Mouse (Mus musculus): Measurements from ENCODE around the gene Tenm2. TPM values are rescaled to one million over a fixed set of nuclear protein-coding genes. Genes with fewer than 3 reads are reported as not detected.
A peak's percentile ranks its signal among the peaks of the same experiment; 100 is the strongest.

Gene Tenm2
- total RNA-seq, 4 experiments from 2014 or later: 0.19 to 0.62 (median 0.31) TPM

DNA sequence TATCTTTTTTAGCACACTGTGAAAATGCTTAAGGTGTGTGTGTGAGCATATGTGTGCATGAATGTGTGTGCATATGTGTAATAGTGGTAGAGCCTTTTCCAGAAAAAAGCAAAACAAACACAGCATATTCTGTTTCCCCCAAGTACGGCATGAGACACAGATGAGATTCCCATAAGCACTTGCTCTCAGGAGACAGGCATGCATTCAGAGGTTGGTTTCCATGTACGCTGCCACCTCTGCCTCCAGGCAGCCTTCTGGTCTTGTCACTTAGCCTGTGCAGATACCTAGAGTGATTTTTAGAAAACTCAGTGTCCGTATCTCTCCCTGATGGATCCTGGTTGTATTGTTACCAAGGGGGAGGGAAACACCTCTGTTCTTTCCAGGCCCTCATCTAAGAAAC, 1013.7 kb downstream of the Tenm2 start:
- DNase-seq (ENCODE audit: low spot score in 2 of 2): no peak

DNA sequence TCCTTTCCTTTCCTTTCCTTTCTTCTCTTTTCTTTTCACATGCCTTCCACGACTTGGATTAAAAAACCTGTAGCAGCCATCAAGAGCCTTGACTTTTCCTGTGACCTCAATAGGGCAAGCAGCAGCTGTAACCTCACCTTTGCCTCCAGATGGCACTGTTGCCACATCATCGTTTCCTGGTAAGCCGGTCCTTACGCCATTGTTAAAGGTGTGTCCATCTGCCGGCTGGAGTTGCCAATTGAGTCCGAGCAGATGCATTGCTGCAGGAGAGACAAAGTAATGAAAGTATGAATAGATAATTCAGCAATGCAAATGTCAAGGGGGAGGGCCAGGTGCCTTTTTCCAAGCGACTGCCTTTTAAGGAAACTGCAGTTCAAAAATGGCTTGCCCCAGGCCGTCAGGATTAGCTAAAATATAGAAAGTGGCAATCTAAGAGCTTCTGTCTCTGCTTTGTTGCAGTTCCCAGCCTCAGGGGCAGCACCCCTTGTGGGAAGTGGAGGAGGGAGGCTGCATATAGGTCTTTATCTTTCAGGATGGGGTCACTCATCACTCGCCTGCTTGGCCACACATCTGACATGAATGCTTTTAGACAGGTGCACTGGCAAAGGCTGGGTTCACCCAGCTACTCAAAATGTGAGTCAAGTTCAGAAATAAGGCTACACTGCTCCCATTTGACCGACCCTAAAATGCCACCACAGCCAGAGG, 1014.3 kb downstream of the Tenm2 start:
- peak in 1 of 2 experiments; percentile 24 for DNase-seq (ENCODE audit: low spot score in 2 of 2)

DNA sequence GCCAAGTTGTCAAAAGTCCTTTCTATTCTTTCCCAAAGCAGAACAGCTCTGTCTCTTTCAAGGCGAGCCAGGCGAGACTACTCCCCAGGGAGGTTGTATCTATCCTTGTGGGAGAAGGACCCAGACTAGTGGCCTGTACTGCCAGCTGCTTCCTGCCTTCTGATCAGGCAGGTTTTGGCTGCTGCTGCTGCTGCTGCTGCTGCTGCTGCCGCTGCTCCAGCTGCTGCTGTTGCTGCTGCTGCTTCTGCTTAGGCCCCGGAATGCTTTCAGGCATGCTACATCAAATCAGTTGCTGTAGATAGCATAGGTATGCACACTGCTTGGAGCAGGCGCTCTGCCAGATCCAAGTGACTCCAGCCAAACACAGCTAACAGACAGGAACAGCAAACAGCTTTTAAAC, 1015.1 kb downstream of the Tenm2 start:
- DNase-seq (ENCODE audit: low spot score in 2 of 2): no peak

DNA sequence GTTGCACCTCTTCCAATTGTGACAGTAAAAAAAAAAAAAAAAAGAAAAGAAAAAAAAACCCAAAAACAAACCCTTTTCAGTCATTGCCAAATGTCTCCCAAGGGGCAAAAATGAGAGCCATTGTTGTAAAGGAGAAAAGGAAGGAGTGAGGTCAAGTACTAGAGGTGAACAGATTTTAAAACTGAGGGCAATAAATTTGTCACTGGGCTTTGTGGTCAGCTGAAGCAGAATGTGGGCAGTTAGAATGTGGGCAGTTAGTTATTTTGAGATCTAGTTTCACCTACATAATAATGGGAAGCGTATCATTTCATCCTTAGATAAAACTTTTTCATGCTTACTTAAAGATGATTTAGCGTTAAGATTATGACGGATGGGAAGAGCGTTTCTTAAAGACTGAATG, 1016.2 kb downstream of the Tenm2 start:
- DNase-seq (ENCODE audit: low spot score in 2 of 2): no peak

DNA sequence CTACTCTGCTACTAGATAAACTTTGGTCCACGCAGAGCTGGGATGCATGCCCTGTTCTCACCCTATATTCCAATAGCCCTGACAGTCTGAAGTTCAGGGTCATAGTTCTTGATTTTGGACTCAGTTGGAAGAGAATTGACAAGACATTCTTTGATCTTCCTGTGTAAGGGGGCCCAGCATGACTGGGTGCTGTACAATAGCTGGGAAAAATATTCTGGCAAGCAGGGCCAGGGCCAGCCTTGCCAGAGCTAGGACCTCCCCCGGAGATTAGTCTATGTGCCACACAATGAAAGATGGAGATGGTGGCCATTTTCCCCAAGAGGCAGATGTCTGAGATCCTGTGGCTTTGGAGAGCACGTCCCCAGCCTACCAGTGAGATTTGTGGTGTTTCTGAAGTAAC, 1021.2 kb downstream of the Tenm2 start:
- no peak for DNase-seq (ENCODE audit: low spot score in 2 of 2)

DNA sequence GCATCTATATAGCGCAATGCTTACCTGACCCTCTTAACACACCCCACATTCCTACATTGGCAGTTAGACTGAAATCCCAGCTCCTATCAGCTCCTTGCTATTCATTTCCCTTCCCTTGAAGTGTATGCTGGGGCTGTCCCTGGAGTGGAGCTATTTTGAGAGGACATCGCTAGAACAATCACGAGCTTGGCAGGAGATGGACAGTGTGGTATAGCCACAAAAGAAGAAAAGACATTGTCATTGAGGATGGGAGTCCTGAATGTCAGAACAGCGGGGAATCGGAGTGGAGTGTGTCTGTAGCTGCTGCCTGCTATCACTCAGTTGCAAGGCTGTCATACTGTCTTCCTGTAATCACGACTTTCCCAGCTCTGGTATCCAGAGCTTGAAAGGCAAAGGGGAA, 1031.4 kb downstream of the Tenm2 start:
- no peak for DNase-seq (ENCODE audit: low spot score in 2 of 2)

DNA sequence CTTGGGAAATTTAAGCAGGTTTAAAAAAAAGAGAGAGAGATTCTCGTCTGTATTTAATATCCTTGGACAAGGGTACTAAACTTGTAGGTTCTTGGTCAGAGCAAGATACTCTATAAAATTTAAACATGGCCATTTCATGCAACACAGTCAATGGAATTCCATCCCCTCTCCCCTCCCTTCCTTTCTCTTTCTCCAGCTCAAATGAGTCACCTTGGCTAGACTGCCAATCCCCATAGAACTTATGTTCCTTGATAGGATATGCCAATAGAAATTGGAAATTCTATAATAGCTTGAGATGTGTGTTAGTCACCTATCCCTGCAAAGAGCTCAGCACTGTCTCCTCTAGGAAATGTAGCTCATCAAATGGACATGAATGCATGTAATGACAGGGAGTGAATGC, 1031.9 kb downstream of the Tenm2 start:
- no peak for DNase-seq (ENCODE audit: low spot score in 2 of 2)

DNA sequence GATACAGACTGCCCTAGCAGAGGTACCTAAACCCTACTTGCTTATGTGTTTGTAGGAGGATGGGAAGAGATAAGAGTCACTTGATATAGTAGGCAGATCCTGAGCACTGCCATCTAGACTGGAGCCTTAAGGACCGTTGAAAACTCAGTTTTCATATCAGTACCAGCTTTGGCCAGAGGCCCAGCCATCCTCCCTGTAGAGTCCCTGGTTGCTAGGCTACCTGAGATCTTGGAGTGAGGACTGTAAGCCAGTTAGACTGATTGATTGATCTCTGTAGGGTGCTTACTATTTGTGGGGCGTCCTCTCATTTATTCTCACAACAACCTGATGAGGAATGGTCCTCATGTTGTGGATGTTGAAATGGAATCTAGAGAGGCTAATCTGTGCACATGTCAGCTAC, 1041.4 kb downstream of the Tenm2 start:
- DNase-seq (ENCODE audit: low spot score in 2 of 2): no peak

DNA sequence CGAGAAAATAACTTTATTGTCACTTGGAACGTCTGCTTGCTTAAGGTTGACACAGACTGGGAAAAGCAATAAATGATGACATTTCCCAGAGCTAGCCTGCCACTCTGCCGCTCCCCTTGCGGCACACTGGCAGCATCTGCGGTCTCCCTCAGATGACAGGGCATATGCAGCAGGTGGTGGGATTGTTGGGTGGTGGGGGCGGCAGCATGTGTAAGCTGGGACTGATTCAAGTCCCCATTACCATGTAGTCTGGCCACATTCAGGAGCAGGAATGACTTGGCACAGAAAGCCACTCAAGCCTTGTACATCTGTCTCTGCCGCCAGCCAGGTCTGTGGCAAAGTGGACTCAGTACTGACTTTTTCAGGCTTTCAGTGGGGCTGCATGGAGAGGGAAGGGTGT, 1059.7 kb downstream of the Tenm2 start:
- no peak for DNase-seq (ENCODE audit: low spot score in 2 of 2)

DNA sequence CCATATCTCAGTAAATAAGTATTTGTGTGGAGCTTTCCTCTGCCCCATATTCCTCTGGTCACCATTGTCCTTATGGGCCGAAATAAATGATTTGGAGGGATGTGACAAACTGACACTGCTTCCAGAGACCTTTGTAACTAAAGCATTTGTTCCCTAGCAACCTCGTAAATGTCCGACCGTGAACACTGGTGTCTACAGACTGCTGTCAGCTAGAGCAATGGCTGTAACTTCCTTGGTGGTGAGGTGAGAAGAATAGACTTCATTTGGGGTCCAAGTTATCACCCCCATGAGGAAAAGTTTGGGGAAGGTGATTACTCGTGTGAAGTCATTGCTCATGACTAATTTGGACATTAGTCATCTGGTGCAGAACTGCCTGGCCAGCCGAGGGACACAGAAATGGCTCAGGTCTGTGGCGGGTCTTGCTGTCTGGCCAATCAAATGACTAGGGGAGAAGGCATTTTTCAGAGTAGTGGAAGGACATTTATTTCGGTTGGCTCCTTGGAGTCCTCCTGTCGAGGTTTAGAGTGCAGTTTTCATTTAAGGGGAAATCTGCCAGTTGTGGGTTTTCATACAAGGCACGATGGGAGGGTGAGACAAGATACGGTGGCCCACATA, 1062.6 kb downstream of the Tenm2 start:
- DNase-seq (ENCODE audit: low spot score in 2 of 2): no peak

DNA sequence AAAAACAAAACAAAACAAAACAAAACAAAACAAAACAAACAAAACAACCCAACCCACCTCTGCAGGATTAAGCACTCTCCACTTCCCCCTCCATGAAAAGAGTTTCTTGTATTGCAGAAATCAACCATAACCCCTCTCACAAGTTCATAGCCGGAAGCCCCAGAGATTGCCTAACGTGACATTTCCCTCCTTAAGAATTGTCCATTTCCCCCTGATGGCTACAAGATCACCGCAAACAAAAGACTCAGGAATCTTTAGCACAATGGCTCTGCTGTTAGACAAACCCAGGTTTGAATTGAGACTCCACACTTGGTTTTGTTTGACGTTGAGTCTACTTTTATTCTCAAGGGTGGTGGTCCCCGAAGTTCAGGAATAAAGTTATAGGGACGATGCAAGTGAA, 1063.2 kb downstream of the Tenm2 start:
- no peak for DNase-seq (ENCODE audit: low spot score in 2 of 2)

DNA sequence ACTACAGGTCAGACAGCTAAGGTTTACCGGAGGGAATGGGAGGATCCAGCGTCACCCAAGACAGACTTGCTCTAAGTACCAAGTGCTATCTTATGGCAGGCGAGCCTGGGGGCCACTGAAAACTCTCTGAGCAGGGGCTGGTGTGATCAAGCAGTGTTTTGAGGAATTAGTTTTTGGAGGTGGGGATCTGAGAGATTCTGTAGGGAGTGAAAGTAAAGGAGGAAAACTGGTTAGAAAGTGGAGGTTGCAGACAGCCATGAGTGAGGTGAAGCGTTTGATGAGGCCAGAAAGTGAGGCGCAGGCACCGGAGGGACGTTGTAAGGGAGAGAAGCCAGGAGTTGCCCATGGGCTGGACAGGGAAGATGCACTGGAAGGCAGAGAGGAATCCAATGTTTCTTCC, 1063.8 kb downstream of the Tenm2 start:
- no peak for DNase-seq (ENCODE audit: low spot score in 2 of 2)

DNA sequence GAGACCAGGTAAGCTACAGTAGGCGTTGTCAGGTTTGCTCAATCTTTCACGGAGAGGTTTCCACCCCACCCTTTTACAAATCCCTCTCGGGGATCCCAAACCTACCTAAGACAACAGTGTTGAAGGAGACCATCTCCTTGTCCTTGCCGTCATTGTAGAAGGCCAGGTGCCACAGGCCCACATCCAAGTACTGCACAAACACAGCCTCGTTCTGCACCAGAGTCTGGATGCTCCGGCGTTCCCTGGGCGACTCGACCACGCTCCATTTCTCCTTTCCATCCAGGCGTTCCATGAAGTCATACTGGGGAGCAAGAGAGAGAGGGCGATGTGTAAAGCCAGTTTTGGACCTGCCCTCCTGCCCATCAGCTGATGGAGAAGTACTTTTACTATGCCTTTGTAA, 1064.5 kb downstream of the Tenm2 start:
- no peak for DNase-seq (ENCODE audit: low spot score in 2 of 2)

DNA sequence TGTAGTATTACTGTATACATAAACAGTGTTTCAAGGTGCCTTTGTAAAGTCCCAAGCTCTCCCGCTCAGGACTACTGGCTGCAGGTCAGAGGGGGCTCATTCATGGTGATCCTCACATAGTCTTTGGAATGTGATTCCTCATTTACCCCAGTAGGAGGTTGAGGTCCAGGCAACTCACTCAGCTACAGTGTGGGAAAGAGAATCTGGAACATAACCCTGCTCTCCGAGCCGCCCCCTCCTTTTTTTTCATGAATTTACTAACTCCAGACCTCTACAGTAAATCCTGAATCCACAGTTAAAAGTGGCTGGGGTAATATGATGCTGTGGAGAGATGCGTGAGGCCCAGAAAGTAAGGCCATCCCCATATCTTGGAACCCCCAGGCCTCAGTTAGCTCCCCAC, 1066.0 kb downstream of the Tenm2 start:
- no peak for DNase-seq (ENCODE audit: low spot score in 2 of 2)

DNA sequence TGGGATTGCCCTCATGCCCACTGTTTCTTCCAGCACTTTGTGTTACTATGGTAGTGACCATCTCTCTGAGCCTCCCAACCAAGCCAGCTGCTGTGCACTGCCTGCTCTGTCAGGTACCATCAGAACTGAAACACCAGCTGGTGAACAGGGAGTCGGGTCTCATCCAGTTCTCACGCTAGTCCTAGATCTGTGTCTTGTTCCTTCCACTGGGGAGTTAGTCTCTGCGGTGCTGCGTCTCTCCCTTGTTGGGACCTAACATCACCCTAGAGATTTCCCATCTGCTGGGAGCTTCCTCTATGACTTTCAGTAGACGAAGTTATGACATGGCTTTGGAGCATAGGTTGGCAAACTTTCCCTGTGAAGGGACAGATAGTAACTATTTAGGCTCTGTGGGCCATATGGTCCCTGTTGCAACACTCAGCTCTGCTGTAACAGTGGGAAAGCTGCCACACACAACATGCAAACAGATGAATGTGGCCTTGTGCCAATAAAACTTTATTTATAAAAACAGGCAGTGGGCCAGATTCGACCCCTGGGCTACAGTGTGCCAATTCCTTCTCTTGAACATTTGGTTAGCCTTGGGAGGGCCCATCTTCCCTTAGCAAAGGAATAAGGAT, 1066.7 kb downstream of the Tenm2 start:
- DNase-seq (ENCODE audit: low spot score in 2 of 2): no peak

DNA sequence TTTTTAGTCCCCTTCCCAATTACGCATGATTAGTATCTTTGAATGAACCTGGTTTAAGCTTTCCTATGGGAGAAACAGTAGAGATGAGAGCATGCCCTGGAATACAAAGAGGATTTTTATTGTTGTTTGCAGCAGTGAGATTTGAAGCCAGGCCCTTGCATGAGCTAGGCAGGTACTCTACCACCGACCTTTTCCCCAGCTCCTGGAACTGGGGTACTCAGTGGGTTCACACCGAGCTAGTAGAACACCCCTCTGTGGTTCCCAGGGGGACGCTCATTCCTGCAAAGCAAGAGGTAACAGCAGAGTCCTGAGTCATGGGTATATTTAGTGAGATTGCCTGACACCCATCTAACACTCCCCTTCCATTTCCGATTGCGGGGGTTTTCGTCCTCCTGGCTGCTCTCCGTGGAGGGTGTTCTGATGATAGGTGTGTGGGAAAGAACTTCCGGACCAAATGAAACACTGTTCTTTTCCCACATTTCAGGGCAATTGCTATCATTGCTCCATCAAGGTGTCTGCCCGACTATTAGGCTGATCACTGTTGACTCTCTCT, 1067.9 kb downstream of the Tenm2 start:
- no peak for DNase-seq (ENCODE audit: low spot score in 2 of 2)

DNA sequence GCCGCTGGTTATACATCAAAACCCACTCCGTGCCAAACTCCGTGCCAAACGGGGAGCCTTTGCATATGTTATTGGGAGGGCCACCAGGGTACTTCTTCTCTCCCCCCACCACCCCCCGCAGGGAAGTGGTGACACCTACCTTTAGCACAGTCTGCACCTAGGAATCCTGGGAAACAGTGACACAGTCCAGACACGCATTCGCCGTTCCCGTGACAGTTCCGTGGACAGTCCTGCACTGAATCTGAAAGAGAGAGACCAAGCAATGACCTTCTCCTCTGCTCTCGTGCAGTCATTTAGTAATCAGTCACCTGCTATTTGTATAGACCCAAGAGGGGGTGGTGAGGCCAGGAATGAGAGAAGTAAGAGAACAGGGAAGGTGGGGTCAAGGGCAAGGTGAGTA, 1072.2 kb downstream of the Tenm2 start:
- DNase-seq (ENCODE audit: low spot score in 2 of 2): no peak

DNA sequence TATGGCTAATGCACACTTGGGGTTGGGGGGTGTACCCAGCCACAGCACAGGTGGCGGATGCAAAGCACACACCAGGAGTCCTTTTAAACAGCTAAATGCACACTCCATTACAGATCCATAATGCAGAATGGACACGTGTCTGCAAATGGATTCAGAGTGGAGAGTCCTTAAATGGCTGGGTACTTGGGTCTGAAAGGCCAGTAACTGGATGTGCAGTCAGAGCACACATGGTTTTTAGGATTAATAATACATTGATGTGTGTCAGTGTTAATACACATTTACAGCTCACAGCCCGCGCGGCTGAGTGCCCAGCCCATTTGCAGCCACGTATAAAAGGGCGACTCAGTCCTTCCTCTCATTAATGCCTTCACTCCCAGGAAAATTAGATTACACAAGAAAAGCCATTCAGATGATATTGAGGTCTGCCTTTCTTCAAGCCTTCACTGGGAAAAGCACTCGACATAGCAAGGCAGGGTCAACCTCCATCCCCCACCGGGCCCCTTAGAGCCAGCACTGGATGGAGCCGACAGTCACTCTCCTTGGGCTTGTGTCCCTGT, 1073.9 kb downstream of the Tenm2 start:
- no peak for DNase-seq (ENCODE audit: low spot score in 2 of 2)

DNA sequence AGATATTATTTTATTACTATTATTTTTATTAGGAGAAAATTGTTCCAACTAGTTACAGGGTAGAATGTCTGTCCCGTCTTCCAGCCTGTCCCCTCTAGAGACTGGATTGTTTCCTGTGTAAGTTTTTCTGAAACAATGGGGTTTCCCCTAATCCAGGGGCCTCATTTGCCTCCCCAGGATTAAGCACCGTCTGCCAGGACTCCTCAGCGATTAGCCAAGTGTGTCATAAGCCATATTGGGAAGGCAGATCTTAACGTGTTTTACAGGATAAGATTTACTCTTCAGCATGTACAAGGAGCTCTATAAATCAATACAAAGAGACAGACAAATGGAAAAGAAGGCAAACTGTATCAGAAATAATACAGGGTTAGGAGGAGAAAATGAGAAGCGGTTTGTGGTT, 1082.3 kb downstream of the Tenm2 start:
- no peak for DNase-seq (ENCODE audit: low spot score in 2 of 2)

DNA sequence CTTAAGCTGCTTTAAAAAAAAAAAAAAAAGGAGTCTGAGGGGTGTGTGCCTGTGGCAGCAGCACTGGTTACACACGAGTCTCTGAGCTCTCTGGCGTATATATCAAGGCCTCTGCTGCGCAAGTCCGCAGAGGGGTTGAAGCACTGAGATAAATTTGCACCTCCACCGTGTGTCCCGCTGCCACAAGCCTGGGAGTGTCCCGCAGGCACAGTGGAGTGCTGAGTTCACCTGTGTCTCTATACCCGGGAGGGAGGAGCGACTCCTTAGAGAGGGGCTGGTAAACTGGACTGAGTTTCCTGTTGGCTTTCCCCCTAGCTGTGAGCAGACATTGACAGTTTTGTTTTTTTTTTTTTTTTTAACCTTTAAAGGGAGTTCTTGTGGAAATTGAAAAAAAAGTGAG, 1082.8 kb downstream of the Tenm2 start:
- DNase-seq (ENCODE audit: low spot score in 2 of 2): no peak

DNA sequence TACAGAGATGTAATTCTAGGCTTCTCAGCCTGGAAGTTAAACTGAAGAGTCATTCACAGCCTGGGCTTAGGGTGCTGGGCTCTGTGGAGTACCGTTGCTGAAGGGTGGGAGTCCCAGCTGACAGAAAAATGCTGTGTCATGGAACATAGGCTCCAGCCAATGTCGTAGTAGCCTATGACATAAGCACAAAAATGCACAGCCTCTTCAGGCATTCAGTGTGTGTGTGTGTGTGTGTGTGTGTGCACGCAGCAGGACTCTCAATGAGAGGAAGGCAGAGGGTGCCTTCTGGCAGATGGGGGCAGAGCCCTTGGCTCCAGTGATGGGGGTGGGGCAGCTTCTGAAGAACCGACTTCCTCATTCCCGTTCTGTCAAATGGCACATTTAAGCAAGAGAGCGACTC, 1083.5 kb downstream of the Tenm2 start:
- DNase-seq (ENCODE audit: low spot score in 2 of 2): no peak

DNA sequence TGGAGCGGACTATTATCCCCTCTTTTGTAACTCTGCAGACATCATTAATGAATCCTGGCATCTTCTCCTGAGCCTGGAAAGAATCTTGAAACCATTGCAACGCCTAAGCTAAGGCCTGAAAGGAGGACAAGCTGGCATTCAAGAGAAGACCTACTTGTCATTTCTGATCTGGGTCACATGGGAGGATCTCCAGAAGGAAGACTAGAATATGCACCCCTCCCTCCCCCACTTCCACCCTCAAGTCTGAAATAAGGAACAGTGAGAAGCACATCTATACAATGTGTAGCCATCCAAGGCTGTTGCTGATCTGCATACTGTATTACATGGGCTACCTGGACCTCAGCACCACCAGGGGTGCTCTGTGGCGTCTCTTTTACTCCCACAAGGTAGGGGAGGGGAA, 1086.7 kb downstream of the Tenm2 start:
- no peak for DNase-seq (ENCODE audit: low spot score in 2 of 2)

DNA sequence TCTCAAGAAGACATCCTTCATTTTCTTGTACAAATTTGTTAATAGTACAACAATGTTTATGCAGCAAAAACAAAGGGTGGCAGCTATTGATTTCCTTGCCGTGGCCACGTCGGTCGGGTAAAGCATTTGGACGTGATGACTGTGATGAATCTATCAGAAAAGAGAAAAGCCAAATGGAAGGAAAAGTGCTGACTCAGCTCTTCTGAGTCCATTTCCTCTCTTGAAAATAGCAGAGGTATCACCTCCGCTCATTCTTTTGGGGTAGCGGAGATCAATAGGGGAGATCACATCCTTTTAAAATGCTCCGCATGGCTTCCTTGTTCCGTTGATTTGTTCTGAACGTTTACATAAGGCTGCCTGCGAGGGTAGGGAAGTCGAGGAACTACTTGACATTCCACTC, 1090.7 kb downstream of the Tenm2 start:
- no peak for DNase-seq (ENCODE audit: low spot score in 2 of 2)

Data from gastrocnemius, adult 8-10 months (tissue).